Mouse (Mus musculus) heart, embryonic 11.5 days (tissue): Measurements from ENCODE around the gene Aff3. TPM values are rescaled to one million over a fixed set of nuclear protein-coding genes. Genes with fewer than 3 reads are reported as not detected.

Experiments used
- ATAC-seq: fragments of 200-750 bp; cut with Nextera tagmentation; replicated peaks from 2 replicates; pipeline ENCODE4 v1.8.0; 2017; ENCODE audit warnings: moderate library complexity; ENCODE audit not compliant: insufficient number of reproducible peaks, low FRiP score, low TSS enrichment
- H3K27ac ChIP-seq: fragments of 300-500 bp; sonication (generic); 2 replicates; pipeline ENCODE4 v1.5.1; 2014; ENCODE audit warnings: mild to moderate bottlenecking, low read depth, low read length
- H3K27me3 ChIP-seq: fragments of 300-500 bp; sonication (generic); 2 replicates; pipeline ENCODE4 v1.6.1; 2014; ENCODE audit warnings: mild to moderate bottlenecking, low read length, mixed read lengths; ENCODE audit not compliant: control insufficient read depth, insufficient read depth
- H3K36me3 ChIP-seq: fragments of 300-500 bp; sonication (generic); 2 replicates; pipeline ENCODE4 v1.6.1; 2014; ENCODE audit warnings: mild to moderate bottlenecking, low read length, moderate library complexity, mixed read lengths; ENCODE audit not compliant: control insufficient read depth, insufficient read depth
- H3K4me1 ChIP-seq: fragments of 300-500 bp; sonication (generic); 2 replicates; pipeline ENCODE4 v1.6.1; 2014; ENCODE audit warnings: low read length; ENCODE audit not compliant: control insufficient read depth, insufficient read depth
- H3K4me2 ChIP-seq: fragments of 300-500 bp; sonication (generic); 2 replicates; pipeline ENCODE4 v1.6.1; 2014; ENCODE audit warnings: mild to moderate bottlenecking, moderate library complexity
- H3K4me3 ChIP-seq: fragments of 300-500 bp; sonication (generic); 2 replicates; pipeline ENCODE4 v1.5.1; 2014; ENCODE audit warnings: low read depth, low read length
- H3K9ac ChIP-seq: fragments of 300-500 bp; sonication (generic); 2 replicates; pipeline ENCODE4 v1.6.1; 2014; ENCODE audit warnings: mild to moderate bottlenecking, low read depth, low read length, moderate library complexity
- H3K9me3 ChIP-seq: fragments of 300-500 bp; sonication (generic); replicated peaks from 2 replicates; pipeline ENCODE4 v1.6.1; 2016; ENCODE audit warnings: low read length; ENCODE audit not compliant: control insufficient read depth
- WGBS: fragments of 180-500 bp; shearing (Covaris S2); extraction: QIAGEN DNeasy Blood & Tissue Kit; methylation state at CpG from one replicate; pipeline ENCODE4 v1.1.7; 2014; ENCODE audit not compliant: insufficient replicate concordance; 5-methylcytosine and 5-hydroxymethylcytosine counted together
- polyA plus RNA-seq: library from polyadenylated mRNA; unstranded; fragments of >200 nt; fragmentation: Nextera tagmentation; extraction: Ambion mirVana; gene quantifications from 2 replicates; pipeline ENCODE4 v1.2.1, GENCODE M21; 2014

Aff3 gene
- polyA plus RNA-seq, 1 experiment from 2014 or later = 6.7 TPM

- Histone ChIP-seq H3K36me3 (no peaks in the 10 kb centered on the region), H3K4me2 (no peak overlapping the region), H3K27me3 (no peaks in the 10 kb centered on the region), H3K27ac (no peak overlapping the region), H3K9ac (no peak overlapping the region), H3K4me1 (no peaks in the 10 kb centered on the region), H3K9me3 (no peaks in the 10 kb centered on the region), H3K4me3 (no peak overlapping the region)
- no peak for ATAC-seq
- WGBS = 63% methylated on average over 4 of the region's 4 CpGs
Measured at GRCm38 (mm10) chr1:38642288-38642687, 22.5 kb downstream of the Aff3 start.

DNA sequence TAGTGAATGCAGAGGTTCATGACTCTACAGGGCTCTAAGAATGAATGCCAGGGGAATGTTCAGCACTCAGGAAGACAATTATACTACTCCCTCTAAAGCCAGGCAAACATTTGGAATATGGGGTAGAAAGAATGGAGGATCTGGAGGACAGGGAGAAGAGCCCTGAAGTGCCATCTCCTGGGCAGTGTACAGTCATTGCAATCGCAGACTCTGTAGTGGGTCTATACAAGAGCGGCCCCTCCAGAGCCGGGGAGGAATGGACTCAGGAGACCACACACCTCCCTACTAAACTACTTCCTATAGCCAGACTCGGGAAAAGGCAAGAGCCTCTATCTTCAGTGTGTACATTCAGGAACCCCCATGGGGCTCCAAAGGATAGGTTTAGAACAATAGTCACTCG is 25.1 kb downstream of the Aff3 start:
- Histone ChIP-seq H3K27me3 (no peaks in the 10 kb centered on the region), H3K9ac (no peak overlapping the region), H3K27ac (no peak overlapping the region), H3K9me3 (no peaks in the 10 kb centered on the region), H3K4me2 (no peak overlapping the region), H3K4me1 (no peaks in the 10 kb centered on the region), H3K4me3 (no peak overlapping the region), H3K36me3 (no peaks in the 10 kb centered on the region)
- no peak for ATAC-seq
- 68% methylated on average over 5 of the region's 5 CpGs for WGBS

DNA sequence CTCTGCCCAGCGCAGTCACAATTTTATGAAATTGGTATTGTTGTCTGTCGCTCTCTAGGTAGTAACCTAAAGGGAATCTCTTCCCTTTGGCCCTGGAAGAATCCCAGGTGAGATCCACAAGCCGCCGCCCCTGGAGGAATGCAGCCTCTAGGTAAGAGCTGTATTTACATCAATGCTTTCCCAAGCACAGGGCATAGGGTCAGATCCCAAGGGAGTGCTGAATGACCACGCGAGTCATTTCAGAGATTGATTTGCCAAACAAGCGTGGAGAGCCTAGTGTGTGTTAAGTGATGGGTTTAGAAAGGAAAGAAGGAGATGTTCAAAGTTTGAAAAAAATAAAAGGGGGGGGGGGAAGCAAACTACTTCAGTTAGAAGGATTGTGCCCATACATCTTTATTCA is 29.2 kb downstream of the Aff3 start:
- 67% methylated on average over 7 of the region's 7 CpGs for WGBS
- Histone ChIP-seq H3K27ac (no peak overlapping the region), H3K36me3 (no peaks in the 10 kb centered on the region), H3K27me3 (no peaks in the 10 kb centered on the region), H3K4me3 (no peak overlapping the region), H3K9ac (no peak overlapping the region), H3K4me2 (no peak overlapping the region), H3K9me3 (no peaks in the 10 kb centered on the region), H3K4me1 (no peaks in the 10 kb centered on the region)
- no peak for ATAC-seq

- no peak overlapping the region for H3K27ac ChIP-seq
- no peaks in the 10 kb centered on the region for H3K9me3 ChIP-seq
- no peaks in the 10 kb centered on the region for H3K36me3 ChIP-seq
- no peak overlapping the region for H3K4me2 ChIP-seq
- no peaks in the 10 kb centered on the region for H3K4me1 ChIP-seq
- ATAC-seq = no peak
- peaks cover 4% of the 10 kb centered on the region; the same call in 1 of the 2 replicates for H3K27me3 ChIP-seq
- H3K4me3 ChIP-seq = no peak overlapping the region
- WGBS = 77% methylated on average over 7 of the region's 7 CpGs
- no peak overlapping the region for H3K9ac ChIP-seq
Measured at GRCm38 (mm10) chr1:38634081-38634480, 30.7 kb downstream of the Aff3 start.

DNA sequence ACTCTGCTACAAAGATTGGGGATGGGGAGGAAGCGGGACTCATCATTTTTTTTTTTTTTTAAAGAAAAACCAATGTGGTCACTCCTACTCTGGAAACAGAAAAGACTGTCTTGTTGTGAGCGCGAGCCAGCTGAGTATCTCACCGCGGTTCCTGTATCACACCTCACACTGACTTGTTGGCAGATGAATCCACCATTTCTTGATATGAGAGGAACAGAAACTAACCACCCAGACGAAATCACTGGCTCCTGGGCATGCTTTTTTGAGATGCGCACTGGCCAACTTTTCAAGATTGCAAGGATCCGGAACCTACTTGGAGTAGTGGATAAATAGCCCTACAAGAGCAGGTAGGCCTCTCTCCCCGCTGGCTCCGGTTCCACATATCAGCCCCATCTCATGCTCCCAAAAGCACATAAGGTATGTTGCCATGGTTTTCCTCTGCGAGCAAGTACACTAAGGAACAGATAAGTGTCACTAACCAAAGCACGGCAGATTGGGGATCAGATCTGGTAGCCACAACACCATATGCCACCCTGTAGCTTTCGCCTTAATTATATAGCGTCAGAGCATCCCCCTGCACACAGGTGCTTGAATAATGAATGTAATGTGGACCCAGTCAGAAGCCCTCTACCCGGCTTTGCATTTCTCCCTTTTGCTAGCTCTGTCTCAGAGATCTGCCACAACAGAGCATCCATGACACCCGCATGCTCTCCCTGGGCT is 32.1 kb downstream of the Aff3 start:
- WGBS = 75% methylated on average over 16 of the region's 16 CpGs

GRCm38 (mm10) chr1:38631501-38632279 is 33.1 kb downstream of the Aff3 start:
- no peaks in the 10 kb centered on the region for H3K36me3 ChIP-seq
- H3K27me3 ChIP-seq = peaks cover 15% of the 10 kb centered on the region
- H3K9ac ChIP-seq = no peak overlapping the region
- no peak for ATAC-seq
- H3K9me3 ChIP-seq = no peaks in the 10 kb centered on the region
- 44% methylated on average over 7 of the region's 7 CpGs for WGBS
- H3K4me1 ChIP-seq = 0 out of 2 replicates have a peak, but pooled peaks cover 2% of the 10 kb centered on the region
- no peak overlapping the region for H3K27ac ChIP-seq
- no peak overlapping the region for H3K4me2 ChIP-seq
- H3K4me3 ChIP-seq = no peak overlapping the region

More for the DNA sequence above, 32.1 kb downstream of the Aff3 start:
- no peak overlapping the region for H3K4me3 ChIP-seq
- no peak overlapping the region for H3K27ac ChIP-seq
- 0 out of 2 replicates have a peak, but pooled peaks cover 2% of the 10 kb centered on the region for H3K4me1 ChIP-seq
- peaks cover 13% of the 10 kb centered on the region for H3K27me3 ChIP-seq
- no peaks in the 10 kb centered on the region for H3K36me3 ChIP-seq
- no peak overlapping the region for H3K9ac ChIP-seq
- H3K9me3 ChIP-seq = no peaks in the 10 kb centered on the region
- no peak for ATAC-seq
- H3K4me2 ChIP-seq = no peak overlapping the region

GRCm38 (mm10) chr1:38628901-38629585 is 35.7 kb downstream of the Aff3 start:
- Histone ChIP-seq H3K27me3 (peaks cover 21% of the 10 kb centered on the region), H3K4me1 (0 out of 2 replicates have a peak, but pooled peaks cover 2% of the 10 kb centered on the region), H3K9me3 (no peaks in the 10 kb centered on the region), H3K27ac (no peak overlapping the region), H3K4me3 (no peak overlapping the region), H3K9ac (no peak overlapping the region), H3K4me2 (no peak overlapping the region), H3K36me3 (no peaks in the 10 kb centered on the region)
- WGBS = 32% methylated on average over 11 of the region's 11 CpGs
- no peak for ATAC-seq

DNA sequence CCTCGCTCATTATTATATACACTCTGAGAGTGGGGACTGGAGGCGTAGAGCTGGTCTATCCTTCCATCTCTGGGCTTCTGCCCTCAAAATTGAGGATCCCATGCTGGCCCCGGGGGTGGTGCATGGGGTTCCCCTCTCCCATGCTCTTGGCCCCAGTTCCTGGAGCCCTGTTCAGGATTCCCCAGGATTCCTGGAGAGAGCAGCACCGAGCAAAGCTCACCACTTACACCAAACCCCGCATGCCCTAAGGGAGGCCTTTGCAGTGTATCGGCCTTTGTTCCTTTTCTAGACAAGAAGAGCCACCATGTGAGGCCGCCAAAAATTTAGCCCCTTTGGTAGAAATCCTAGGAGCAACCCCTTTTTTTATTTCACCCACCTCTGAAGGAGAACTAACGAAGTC is 36.3 kb downstream of the Aff3 start:
- peaks cover 21% of the 10 kb centered on the region for H3K27me3 ChIP-seq
- H3K9me3 ChIP-seq = no peaks in the 10 kb centered on the region
- no peak overlapping the region for H3K27ac ChIP-seq
- 0 out of 2 replicates have a peak, but pooled peaks cover 2% of the 10 kb centered on the region for H3K4me1 ChIP-seq
- H3K4me3 ChIP-seq = no peak overlapping the region
- ATAC-seq = no peak
- WGBS = 37% methylated on average over 8 of the region's 8 CpGs
- peak overlapping the region; percentile 90 for H3K4me2 ChIP-seq
- no peaks in the 10 kb centered on the region for H3K36me3 ChIP-seq
- H3K9ac ChIP-seq = no peak overlapping the region
